Mouse (Mus musculus) midbrain, postnatal 0 days (tissue): ENCODE measurements at regions not wholly inside any gene's neighbourhood (a gene's known extent, or its start where the extent isn't known, plus 50 kb on each side); places are given as distances from the start of the nearest gene placed in this dataset. TPM values are rescaled to one million over a fixed set of nuclear protein-coding genes. Genes with fewer than 3 reads are reported as not detected.

Experiments
- ATAC-seq: fragments of 200-750 bp; cut with Nextera tagmentation; 2 replicates; pipeline ENCODE4 v1.8.0; 2017; ENCODE audit warnings: moderate number of reproducible peaks, mild to moderate bottlenecking, moderate TSS enrichment, moderate library complexity; ENCODE audit not compliant: low FRiP score
- DNase-seq: peaks from one replicate; pipeline ENCODE4 v3.0.0-alpha.2; 2015; ENCODE audit warnings: low spot score
- H3K27ac ChIP-seq: fragments of 300-500 bp; sonication (generic); 2 replicates; pipeline ENCODE4 v1.5.1; 2014; ENCODE audit warnings: low read depth, mild to moderate bottlenecking, low read length, mixed read lengths
- H3K27me3 ChIP-seq: fragments of 300-500 bp; sonication (generic); 2 replicates; pipeline ENCODE4 v1.6.1; 2014; ENCODE audit warnings: low read length, control low read depth, mixed read lengths; ENCODE audit not compliant: insufficient read depth
- H3K36me3 ChIP-seq: fragments of 300-500 bp; sonication (generic); 2 replicates; pipeline ENCODE4 v1.6.1; 2014; ENCODE audit warnings: low read length, control low read depth, mixed read lengths; ENCODE audit not compliant: insufficient read depth
- H3K4me1 ChIP-seq: fragments of 300-500 bp; sonication (generic); 2 replicates; pipeline ENCODE4 v1.6.1; 2014; ENCODE audit warnings: mild to moderate bottlenecking, control low read depth, antibody characterized with exemption, low read length, mixed read lengths; ENCODE audit not compliant: insufficient read depth
- H3K4me2 ChIP-seq: fragments of 300-500 bp; sonication (generic); 2 replicates; pipeline ENCODE4 v1.6.1; 2014; ENCODE audit warnings: low read depth, mild to moderate bottlenecking, low read length, mixed read lengths; ENCODE audit not compliant: poor library complexity, severe bottlenecking
- H3K4me3 ChIP-seq: fragments of 300-500 bp; sonication (generic); 2 replicates; pipeline ENCODE4 v1.5.1; 2014; ENCODE audit warnings: low read depth, mild to moderate bottlenecking, low read length, moderate library complexity
- H3K9ac ChIP-seq: fragments of 300-500 bp; sonication (generic); replicated peaks from 2 replicates; pipeline ENCODE4 v1.6.1; 2014; ENCODE audit warnings: mild to moderate bottlenecking, low read length, moderate library complexity, mixed read lengths; ENCODE audit not compliant: poor library complexity, severe bottlenecking
- H3K9me3 ChIP-seq: fragments of 300-500 bp; sonication (generic); 2 replicates; pipeline ENCODE4 v1.6.1; 2016; ENCODE audit warnings: low read length, control low read depth
- CTCF ChIP-seq: IDR thresholded peaks from 2 replicates; pipeline ENCODE4 v1.5.1; 2016; ENCODE audit warnings: antibody characterized with exemption, mild to moderate bottlenecking
- WGBS: fragments of 180-500 bp; shearing (Covaris S2); extraction: QIAGEN DNeasy Blood & Tissue Kit; methylation state at CpG from one replicate; pipeline ENCODE4 v1.1.7; 2014; 5-methylcytosine and 5-hydroxymethylcytosine counted together
- microRNA-seq: library from miRNA; unstranded; fragments of <30 nt; microRNA quantifications from one replicate; pipeline ENCODE4, GENCODE M21; 2016; ENCODE audit warnings: borderline number of aligned reads

DNA sequence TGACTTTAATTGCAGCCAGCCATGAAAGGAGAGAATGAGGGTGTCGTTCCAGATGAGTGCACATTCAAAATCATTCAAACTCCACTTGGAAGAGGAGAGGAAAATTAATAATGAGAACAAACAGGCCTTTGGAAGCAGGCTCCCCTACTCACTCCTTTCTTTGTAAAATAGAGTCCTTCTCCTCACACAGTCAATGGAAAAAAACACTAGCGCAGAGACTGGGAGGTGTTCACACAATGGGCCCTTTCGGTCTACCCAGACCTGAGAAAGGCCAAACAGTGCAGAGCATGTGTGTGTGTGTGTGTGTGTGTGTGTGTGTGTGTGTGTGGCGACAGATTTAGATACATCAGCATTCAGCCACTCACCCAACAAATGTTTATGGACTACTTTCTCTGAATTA lies 56.0 kb upstream of the Lrig1 start:
- TF ChIP-seq CTCF = no peak
- ATAC-seq (no peak), DNase-seq (no peak)
- H3K4me3 ChIP-seq = no peak overlapping the region
- no peak overlapping the region for H3K27ac ChIP-seq
- 28% methylated on average over 4 of the region's 4 CpGs for WGBS
- H3K4me1 ChIP-seq = no peaks in the 10 kb centered on the region; the same call in 1 of the 2 replicates
- H3K27me3 ChIP-seq = no peaks in the 10 kb centered on the region
- no peak overlapping the region for H3K9ac ChIP-seq
- H3K36me3 ChIP-seq = no peaks in the 10 kb centered on the region
- no peak overlapping the region for H3K4me2 ChIP-seq
- H3K9me3 ChIP-seq = no peaks in the 10 kb centered on the region

DNA sequence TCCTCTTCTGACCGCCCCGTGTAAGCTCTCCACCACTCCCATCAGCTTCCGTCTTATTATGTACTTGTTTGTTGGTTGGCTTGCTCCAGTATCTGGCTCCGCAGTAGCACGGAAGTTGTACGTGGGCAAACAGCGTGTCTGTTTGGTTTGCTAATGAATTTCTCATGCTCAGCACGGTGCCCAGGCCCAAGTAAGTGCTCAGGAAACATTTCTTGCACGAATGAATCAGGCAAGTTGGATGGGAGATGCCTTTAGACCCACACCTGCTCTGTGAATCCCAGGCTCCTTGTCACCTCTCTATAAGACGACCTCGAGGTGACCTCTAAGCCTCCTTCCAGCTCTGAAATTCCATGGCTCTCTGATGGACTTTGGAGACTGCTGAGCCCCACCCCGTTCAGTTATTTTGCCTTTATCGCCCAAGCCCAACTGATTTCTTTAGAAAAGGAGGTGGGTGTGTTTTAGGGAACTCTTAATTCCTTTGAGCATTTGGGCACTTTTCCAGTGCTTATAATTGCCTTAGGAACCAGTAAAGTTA lies 55.4 kb upstream of the Lrig1 start:
- Histone ChIP-seq H3K36me3 (no peaks in the 10 kb centered on the region), H3K4me3 (no peak overlapping the region), H3K9me3 (no peaks in the 10 kb centered on the region), H3K9ac (no peak overlapping the region), H3K27me3 (no peaks in the 10 kb centered on the region), H3K4me1 (no peaks in the 10 kb centered on the region), H3K4me2 (no peak overlapping the region), H3K27ac (no peak overlapping the region)
- DNase-seq (no peak), ATAC-seq (no peak)
- TF ChIP-seq CTCF = no peak
- WGBS = 51% methylated on average over 13 of the region's 13 CpGs

DNA sequence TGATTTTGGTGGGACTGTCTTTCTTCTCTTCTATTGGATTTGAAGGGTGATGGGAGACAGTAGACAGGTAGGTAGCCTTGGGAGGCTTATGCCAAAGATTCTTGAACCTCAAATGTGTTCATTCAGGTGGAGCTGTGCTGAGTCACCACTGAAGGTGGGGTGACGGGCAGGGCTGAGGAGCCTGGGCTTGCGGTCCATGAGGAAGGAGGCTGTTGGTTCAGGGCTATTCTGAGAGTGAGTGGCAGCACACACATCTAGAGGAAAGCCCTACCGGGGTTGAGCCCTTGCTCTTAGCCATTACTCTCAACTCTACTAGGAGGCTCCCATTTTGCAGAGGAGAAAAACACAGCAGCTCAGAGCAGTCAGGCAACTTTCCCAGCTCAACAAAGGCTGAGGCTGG lies 54.6 kb upstream of the Lrig1 start:
- Histone ChIP-seq H3K4me2 (no peak overlapping the region), H3K9me3 (no peaks in the 10 kb centered on the region), H3K4me1 (no peaks in the 10 kb centered on the region), H3K36me3 (no peaks in the 10 kb centered on the region), H3K27me3 (no peaks in the 10 kb centered on the region), H3K9ac (no peak overlapping the region), H3K4me3 (no peak overlapping the region), H3K27ac (no peak overlapping the region)
- ATAC-seq (no peak), DNase-seq (no peak)
- TF ChIP-seq CTCF = no peak
- 92% methylated on average over 3 of the region's 3 CpGs for WGBS

DNA sequence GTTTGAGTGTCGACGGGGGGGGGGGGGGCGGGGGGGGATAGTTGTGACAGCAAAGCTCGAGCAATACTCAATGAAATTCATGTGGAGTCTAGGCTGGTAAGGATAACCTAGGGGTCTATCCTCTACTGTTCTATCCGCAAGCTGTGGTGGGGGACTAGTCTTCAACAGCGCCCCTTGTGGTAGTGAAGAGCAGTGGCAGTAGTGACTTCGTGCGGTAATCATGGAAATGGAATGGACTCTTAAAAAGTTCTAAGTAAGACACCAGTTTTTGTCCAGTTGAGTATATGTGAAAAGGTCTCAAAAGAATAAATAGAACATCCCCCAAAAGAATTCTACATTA lies 51.1 kb upstream of the Lrig1 start:
- no peak overlapping the region for H3K27ac ChIP-seq
- DNase-seq (peak; percentile 26), ATAC-seq (no peak)
- H3K4me2 ChIP-seq = peak overlapping the region; percentile 28; the same call in 1 of the 2 replicates
- no peaks in the 10 kb centered on the region for H3K4me1 ChIP-seq
- peak; percentile 62 for TF ChIP-seq CTCF
- no peaks in the 10 kb centered on the region for H3K36me3 ChIP-seq
- no peak overlapping the region for H3K9ac ChIP-seq
- H3K27me3 ChIP-seq = no peaks in the 10 kb centered on the region
- H3K9me3 ChIP-seq = no peaks in the 10 kb centered on the region
- H3K4me3 ChIP-seq = no peak overlapping the region
- WGBS = 21% methylated on average over 8 of the region's 8 CpGs

DNA sequence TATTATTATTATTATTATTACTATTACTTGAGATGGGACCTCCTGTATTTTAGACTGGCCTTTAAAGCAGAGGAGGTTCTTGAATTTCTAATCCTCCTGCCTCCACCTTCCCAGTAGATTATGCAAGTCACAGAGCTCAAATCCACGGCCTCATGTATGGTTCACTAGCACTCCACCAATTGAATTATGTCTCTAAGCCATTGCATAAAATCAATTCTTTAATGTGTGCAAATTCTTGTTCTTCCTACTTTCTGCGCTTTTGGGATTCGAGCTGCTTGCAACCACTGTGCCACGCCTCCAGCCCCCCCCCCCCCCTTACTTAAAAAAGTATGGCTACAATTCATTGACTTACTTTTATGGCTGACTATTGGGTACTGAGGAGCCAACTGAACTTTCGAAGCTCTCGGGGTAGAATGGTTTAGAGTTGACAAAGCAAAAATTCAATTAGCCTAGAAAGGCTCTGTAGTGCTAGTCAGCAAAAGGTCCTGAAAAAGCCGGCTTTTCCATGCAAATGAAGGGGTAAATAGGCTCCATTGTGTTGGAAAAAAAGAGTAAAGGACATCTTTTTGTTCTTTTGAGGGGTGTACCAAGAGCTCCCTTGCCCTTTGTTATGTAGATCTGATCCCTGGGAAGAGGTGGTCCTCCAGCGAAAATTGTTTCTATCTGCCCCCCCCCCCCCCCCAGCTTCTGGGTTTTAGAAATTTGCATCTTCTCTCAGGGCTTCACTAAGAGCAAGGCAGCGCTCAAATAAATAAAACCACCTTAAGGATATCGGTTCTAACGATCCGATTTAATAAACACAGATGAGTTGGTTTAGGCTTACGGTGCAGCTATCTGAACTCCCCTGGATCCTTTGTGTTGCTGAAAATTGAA lies 50.5 kb upstream of the Lrig1 start:
- no peaks in the 10 kb centered on the region for H3K9me3 ChIP-seq
- H3K4me2 ChIP-seq = peak overlapping the region; percentile 28; the same call in 1 of the 2 replicates
- no peak overlapping the region for H3K4me3 ChIP-seq
- H3K27ac ChIP-seq = no peak overlapping the region
- H3K4me1 ChIP-seq = no peaks in the 10 kb centered on the region
- no peak for TF ChIP-seq CTCF
- no peak overlapping the region for H3K9ac ChIP-seq
- H3K27me3 ChIP-seq = no peaks in the 10 kb centered on the region
- H3K36me3 ChIP-seq = no peaks in the 10 kb centered on the region
- ATAC-seq (no peak), DNase-seq (peak; percentile 24)
- WGBS = 8% methylated on average over 13 of the region's 13 CpGs

Small RNA genes lying in the stretch of these regions (microRNA-seq; reads per million reads assigned to microRNA genes)
- not detected for gene Gm23364
